Mouse (Mus musculus): ENCODE data around the gene Adamts7.

Gene Adamts7

DNA sequence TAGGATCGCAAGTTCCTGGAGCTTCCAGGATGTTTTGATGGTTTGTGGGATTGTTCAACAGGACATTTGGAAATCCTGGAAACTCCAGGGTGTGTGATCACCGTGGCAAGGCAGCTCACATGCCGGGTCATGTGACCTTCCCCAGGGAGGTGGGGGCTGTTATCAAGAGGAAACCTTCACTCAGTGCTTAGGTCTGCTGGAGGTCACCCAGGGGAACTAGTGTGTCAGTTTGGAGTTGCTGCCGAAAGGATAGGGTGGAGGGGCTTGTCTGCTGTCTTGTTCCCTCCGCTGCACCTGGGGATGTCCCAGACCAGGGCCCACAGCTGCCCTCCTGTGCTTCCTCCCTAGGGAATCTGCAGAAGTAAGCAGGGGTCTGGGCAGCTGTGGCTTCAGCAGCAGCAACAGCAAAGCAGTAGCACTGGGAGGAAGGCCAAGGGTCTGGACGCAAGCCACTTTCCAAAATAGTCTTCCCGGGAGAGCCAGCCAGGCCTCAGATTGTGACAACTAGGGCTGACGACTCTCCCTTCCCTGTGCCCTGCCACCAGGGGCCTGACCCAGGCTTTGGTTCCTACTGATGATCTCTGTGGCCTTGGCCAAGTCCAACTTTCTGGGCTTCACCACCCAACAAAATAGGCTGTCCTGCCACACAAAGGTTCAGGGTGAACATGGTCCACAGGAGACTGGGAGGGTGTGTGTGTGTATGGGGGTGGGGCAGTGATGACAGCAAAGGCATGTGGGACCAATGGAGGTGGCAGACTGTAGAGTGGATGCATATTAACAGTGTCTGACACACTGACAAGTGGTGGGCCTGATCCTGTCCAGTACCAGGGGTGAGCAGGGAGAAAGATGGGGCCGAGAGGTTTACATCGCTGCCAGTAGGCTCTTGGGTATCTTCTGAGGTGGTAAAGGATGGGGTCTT lies 35.9 kb downstream of the Adamts7 start:
- peak; percentile 83 to 90 for DNase-seq

GRCm38 (mm10) chr9:90199611-90200010 lies 36.7 kb downstream of the Adamts7 start:
- DNase-seq, result no peak

- no peak for DNase-seq
Measured at GRCm38 (mm10) chr9:90200501-90200900, 37.6 kb downstream of the Adamts7 start.

DNA sequence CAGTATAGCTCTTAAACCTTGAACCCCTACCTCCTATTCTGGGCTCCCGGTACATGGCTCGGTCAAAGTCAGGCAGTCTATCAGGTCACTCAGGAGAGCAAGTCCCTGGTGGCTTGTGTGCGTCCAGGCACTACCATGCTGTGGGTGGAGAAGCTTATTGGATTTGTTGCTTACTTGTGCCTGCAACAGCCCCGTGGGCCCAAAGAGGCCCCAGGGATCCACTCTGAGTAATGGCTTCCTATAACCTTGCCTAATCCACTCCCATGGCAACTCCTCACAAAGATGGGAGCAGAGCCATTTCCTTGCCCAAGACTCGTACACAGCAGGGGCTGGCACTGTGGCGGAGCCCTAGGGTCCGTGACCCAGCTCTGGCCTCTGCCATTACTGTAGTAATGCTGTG lies 38.2 kb downstream of the Adamts7 start:
- no peak for DNase-seq

DNA sequence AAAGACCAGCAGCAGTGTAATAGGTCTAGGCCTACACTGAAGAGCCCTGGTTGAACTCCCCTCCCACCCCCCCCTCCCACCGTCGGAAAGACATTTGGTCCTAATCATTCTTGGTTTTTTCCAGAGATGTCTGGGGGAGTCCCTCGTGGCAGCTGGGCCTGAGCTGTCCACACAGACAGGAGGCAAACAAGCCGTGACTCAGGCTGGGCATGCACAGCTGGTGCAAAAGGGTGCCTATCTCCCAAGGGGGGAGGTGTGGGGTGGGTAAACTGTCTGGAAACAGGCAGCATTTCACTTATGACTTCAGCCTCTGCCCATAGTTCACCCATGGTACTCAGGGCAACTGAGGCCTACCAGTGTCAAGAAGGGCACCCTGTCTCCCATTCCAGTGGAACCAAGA lies 38.7 kb downstream of the Adamts7 start:
- DNase-seq, result no peak

DNA sequence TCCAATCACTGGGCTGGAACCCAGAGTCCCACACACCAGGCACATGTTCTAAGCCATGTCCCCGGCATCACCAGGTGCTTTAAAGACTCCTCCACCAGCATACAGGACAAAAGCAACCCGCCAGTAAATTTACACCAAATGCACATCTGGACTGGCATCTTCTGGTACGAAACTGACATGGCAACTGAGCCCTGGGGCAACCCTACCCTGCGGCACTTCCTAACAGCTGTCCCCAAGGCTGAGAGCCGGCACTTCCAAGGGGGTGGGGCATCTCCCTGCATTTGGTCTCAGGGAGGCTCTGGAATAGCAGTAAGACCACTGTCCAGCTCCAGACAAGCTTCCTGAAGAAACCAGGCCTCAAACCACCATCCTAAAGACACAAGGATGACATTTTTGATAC lies 40.4 kb downstream of the Adamts7 start:
- DNase-seq, result no peak

- peak in 1 of 2 experiments; percentile 50 for DNase-seq
Measured at GRCm38 (mm10) chr9:90204396-90204915, 41.6 kb downstream of the Adamts7 start.

GRCm38 (mm10) chr9:90206500-90206899 lies 43.6 kb downstream of the Adamts7 start:
- DNase-seq, result peak; percentile 72 to 95

- no peak for DNase-seq
Measured at GRCm38 (mm10) chr9:90207808-90208207, 44.9 kb downstream of the Adamts7 start.

DNA sequence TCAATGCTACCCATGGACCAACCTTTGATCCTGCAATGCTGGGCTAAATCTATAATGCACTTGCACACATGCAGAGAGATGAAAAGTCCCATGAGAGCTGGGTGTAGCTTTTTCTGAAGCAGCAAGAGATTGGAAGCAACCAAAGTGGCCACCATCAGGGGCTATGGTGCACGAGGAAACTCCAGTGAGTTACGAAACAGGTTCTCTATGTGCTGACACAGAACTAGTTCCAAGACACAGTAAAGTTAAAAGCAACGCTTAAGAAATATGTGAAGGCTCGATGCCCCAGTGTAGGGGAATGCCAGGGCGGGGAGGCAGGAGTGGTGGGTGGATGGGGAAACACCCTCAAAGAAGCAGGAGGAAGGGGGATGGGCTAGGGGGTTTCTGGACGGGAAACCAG lies 45.8 kb downstream of the Adamts7 start:
- DNase-seq, result no peak

GRCm38 (mm10) chr9:90213127-90213526 lies 50.3 kb downstream of the Adamts7 start:
- no peak for DNase-seq

DNA sequence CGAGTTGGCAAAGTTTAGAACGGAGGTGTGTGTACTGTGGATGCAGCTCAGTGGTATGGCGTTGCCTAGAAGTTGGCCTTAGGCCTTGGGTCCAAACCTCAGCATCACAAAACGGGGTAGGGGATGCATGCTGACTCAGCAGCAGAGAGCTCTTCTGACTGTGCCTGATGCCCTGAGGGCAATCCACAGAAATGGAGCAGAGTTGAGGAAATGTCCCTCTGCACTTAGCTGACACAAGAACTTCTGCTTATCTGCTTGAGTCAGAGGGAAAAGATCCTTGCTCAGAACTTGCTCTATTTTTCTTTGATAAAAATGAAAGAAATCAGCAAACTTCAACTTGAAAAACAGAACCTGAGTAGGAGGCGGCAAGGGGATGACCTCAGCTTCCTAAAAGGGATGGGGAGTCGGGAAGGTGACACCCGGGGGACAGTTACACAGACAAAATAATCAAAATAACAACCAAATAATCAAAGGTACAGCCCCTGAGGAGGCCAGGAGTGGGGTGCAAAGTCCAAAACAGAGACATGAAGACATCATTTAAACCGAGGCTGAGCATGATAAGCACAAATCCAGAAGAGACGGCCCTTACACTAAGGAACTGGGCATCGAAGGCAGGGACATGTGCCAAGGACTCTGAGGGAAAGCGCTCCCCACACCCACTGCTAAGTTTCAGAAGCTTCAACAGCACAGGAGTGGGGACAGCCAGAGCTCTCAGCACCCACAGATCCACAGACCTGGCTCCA lies 53.6 kb downstream of the Adamts7 start:
- DNase-seq, result no peak

- no peak for DNase-seq
Measured at GRCm38 (mm10) chr9:90217501-90217900, 54.6 kb downstream of the Adamts7 start.

GRCm38 (mm10) chr9:90222275-90222674 lies 59.4 kb downstream of the Adamts7 start:
- no peak for DNase-seq

DNA sequence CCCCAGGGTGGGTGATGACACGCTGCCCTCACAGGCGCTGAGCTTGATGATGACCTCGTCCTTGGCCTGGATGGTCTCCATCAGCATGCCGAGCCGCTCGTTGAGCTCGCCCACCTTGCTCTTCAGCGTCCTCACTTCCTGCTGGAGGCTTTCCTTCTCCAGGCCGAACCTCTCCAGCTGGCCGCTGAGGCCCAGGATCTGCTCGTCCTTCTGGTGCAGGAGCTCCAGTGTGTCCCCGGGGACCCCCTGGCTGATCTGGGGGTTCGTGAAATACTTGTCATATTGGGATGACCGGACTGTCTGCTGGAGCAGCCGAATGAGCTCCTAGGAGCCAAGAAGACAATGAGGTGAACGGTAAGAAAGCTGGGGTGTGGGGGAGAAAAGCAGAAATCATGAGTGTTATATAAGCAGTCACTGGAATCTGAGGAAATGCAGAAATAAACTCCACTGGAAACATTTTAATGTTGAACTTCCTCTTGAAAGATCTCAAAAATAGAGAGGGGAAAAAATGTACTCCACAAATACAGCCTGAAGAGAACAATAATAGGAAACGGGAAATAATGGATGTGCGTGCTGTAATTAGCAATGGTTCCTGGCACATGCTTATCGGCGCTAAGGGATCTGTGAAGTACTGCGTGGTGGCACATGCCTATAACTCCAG lies 63.3 kb downstream of the Adamts7 start:
- peak; percentile 45 to 52 for DNase-seq

DNA sequence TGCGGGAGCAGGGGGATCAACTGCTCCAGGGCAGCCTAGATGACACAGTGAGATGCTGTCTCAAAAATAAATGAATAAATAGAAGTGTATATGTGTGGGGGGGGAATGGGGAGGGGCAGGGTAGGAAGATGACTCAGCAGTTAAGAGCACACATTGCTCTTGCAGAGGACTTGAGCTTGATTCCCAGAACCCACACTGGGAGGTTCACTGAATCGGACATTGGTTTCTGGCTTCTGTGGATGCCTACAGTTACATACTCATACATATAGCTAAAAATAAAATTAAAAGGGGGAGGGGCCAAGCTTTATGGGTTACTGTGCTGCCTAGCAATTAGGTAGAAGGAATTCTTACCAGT lies 63.9 kb downstream of the Adamts7 start:
- DNase-seq, result no peak

DNA sequence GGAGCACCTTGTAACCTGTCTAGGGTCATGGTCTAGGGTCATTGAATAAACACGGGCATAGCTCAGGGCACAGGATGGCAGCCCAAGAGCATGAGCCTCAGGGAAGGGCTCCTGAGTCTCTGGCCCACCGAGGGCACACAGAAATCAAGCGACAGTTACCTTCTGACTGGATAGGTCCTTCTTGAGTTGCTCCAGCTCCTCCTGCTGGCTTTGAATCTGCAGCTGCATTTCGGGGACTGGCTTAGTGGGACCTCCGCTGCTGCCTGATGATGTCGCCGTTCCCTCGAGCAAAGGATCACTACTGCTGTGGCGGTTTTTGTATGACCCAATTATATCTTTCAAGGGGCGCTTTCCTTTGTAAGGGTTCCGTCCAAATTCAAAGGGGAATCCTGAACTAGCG lies 64.3 kb downstream of the Adamts7 start:
- DNase-seq, result peak; percentile 48 to 66

DNA sequence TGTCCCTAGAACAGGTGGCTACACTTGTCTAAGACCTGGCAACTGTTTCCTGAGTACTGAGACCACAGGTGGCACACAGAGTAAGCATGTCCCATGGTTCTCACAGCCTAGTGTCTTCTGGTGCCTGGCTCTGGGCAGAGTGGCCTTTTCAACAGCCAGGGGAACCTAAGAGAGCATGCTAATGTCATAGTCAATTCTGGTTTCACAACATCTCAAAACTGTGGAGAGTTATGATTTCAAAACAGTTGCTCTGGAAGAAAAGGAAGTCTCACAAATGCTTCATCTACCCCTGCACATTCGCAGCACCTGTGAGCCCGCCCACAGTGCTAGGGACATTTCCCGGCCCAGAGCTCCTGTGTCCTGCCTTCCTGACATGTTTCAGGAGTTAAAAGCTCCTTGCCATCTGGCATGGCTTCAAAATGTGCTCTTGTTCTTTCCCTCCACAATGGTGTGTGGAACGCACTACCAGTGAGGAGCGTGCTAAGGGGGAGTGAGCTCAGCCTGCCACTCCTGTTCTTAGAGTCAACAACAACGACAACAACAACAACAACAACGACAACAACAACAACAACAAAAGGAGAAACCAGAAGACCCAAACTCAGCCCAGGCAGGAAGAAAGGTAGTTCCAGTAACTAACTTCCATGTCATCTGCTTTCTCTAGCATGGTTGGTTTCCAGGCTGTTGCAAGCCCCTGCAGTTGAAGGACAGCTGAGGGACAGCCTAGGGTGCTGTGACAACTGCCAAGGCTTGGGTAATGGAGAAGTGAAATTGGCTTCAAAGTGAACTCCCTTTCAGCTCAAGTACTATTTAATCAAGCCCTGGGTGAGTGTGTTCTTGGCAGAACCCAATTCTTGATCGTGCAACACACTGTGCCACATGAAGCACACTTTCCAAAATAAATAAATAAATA lies 70.2 kb downstream of the Adamts7 start:
- DNase-seq, result no peak

- no peak for DNase-seq
Measured at GRCm38 (mm10) chr9:90233906-90234419, 71.1 kb downstream of the Adamts7 start.

DNA sequence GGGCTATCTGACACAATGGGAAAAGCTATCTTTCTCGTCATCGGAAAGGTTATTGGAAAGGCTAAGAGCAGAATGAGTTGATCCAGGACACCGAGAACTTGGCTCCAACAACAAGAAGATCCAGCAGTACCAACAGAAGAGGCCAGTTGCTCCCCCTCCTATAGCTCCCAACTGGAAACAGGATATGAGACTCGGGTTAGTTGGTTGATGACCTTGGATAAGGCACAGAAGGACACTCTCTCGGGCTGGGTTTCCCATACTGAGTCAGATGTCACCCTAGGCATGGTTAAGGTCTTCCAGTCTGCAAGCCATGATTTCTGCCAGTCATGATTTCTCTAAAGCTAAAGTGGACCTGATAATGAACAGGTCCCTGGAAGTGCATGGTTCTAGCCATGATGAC lies 71.9 kb downstream of the Adamts7 start:
- DNase-seq, result no peak

- no peak for DNase-seq
Measured at GRCm38 (mm10) chr9:90235258-90235882, 72.5 kb downstream of the Adamts7 start.
